Mouse (Mus musculus) 416B (cell line): ENCODE measurements around the gene Slc25a26.

Experiments used
- DNase-seq: peaks from one replicate; pipeline ENCODE4 v3.0.0; 2011; ENCODE audit warnings: low read depth

Slc25a26 gene

DNA sequence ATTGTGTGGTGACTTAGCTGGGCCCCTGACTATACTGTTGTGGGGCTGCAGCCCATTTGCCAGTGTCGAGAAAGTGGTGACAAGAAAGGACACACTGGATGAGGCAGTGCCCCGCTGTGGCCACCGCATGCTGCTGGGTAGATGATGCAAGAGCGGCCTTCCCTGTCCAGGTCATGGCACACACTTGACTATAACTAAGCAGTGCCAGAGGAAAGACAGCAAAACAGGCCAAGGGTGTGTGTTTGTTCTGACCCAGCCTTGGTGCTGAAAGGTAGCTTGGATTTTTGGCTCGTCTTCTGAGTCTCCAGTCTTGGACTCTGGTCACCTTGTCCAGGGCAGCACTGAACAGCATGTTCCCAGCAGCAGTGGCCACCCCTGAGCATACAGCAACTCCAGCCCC, 101.0 kb downstream of the Slc25a26 start:
- no peak for DNase-seq

DNA sequence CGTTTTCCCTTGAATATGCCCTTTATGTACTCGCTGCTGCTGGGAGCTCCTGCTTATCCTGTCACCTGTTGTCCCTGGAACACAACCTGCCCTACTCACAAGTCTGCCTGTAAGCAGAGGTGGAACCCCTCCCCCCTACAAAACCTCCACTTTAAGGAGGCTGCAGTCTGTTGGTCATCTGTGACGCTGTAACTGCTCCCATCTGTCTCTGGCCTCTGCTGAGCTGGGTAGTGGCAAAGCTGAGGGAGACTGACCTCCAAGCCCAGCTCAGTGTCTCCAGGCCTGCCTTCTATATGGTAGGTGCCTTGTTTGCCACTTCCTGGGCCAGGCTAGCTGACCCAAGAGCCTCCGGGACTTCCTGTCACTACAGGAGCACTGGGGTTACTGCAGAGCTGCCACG, 101.7 kb downstream of the Slc25a26 start:
- DNase-seq = no peak

DNA sequence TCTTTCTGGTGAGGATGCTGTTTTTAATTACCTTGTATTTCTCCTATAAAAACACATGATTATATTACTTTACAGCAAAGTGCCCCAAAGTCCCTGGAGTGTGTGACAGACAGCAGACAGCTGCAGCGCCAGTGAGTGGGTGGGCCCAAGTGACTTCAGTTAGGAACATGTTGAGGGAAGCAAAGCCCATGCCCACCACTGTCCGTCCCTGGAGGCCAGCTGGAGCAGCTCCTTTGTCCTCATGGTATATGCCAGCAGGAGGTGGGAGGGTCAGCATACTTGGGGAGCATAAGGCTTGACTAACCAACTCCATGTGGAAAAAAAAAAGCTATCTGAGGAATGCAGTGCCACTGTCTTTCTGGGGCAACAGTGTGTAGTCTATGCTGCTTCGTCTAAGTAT, 103.9 kb downstream of the Slc25a26 start:
- no peak for DNase-seq

GRCm38 (mm10) chr6:94604546-94604945, 104.4 kb downstream of the Slc25a26 start:
- DNase-seq = no peak

DNA sequence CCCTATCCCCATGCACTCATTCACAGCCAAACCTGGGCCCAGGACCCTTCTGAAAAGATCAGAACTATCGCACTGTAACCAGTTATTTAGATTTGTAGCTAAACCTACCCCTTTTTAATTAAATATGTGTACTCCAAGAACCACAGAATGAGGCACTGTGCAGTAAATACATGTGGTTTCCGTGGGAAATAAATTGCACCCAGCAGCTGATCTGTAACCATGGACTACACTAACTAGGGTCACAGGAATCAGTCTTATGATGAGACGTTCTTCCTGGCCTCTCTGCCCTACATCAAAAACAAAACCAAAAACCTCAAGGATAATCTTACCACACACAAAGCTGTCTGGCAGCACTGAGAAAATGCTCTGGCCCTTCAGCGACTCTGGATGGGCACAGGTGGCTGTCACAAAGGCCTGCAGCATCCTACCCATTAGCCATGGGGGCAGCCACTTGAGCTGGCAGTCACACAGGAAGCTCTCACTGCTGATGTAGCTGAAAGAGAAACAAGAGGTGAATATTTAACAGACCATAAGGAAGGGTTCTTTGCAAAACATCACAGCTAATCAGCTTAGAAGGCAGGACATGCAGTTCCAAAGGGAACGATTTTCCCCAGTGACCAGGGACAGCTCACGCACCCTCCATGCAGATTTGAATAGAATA, 113.2 kb downstream of the Slc25a26 start:
- no peak for DNase-seq

GRCm38 (mm10) chr6:94614346-94614745, 114.2 kb downstream of the Slc25a26 start:
- DNase-seq = no peak

DNA sequence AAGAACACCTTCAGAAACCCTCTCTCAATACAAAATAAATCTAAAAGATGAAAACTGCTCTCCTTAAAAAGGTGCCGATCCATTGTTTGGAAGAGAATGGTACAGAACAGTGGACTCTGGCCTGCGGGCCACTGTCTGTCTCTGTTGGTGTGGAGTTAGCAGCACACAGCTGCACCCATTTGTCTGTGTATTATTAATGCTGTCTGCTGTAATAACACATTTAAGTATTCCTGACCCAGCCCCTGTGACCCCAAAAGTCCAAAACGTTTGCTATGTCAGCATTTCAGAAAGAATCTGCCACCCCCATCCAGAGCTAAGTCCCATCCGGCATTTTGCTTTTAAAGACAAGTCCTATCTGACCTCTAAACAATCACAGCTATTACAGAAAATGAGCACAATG, 115.8 kb downstream of the Slc25a26 start:
- DNase-seq = no peak

- no peak for DNase-seq
Observed at GRCm38 (mm10) chr6:94618671-94619070, 118.5 kb downstream of the Slc25a26 start.

DNA sequence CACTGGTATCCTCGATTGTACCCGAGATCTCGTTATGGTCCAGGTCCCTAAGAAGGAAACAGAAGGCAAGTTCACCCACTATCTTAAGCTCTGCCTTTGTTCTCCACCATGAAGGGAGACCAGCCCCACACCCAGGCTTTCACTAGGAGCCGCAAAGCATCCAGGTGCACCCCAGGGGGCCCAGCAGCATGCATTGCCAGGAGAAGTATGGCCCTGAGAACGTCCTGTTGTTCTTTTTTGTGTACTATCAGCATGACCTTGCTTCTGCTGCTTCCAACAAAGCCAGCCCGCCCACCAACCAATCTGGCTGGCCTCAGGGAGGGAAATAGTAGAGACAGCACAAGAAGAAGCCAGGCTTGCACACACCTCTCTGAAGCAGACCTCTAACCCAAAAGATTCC, 120.2 kb downstream of the Slc25a26 start:
- no peak for DNase-seq

- no peak for DNase-seq
Observed at GRCm38 (mm10) chr6:94620801-94621301, 120.7 kb downstream of the Slc25a26 start.

DNA sequence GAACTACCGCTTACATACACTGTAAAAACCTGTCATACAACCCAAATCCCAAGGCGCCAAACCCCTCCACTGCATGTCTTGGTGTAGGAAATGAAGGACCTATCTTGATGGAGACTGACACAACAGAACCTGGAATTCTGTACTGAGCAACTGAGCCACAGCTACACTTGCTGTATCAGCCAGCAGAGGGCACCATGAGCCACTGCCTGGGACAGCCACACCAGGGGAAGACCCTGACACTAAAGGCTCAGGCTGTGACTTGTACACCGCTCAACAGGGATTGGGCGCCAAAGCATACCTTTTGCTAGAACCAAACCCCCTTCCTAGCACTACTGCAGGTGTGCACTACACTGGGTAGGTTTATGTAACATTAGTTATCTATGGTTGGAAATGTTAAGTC, 122.9 kb downstream of the Slc25a26 start:
- DNase-seq = peak; percentile 23

DNA sequence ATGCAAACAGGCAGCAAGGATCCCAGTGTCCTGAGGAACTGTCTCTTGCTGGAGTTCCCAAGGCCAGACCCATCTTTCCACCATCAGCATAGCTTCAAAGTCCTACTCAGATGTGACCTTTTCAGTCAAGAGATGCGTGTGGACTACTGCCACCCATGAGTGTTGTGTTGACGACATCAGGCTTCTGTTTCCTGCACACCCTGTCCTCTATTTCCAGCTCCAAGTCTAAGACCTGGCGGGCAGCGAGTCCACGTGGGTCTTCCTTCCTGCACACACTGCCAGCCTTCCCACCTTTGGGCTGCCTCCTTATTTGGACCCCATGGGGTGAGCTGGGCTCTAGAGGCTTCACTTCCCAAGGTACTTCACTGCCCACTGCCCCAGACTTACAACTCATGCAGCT, 124.4 kb downstream of the Slc25a26 start:
- DNase-seq = no peak

DNA sequence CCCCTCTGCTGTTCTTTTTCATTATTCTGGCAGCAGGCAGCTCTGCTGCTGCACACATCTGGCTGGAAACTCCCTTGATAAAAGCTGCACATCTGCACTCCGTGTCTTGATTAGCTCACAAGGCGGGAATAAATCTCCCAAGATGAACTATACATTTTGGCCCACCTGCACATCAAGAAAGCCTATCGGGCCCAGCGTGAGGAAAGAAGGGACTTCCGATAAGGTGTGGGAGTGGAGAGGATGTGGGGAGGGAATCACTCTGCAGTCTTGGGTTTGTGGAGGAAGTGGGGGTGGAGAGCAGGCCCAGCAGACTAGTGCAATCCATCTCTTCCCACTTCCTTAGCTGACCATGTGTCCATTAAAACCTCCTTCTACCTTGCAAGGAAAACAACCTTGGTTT, 125.8 kb downstream of the Slc25a26 start:
- no peak for DNase-seq

- DNase-seq = no peak
Observed at GRCm38 (mm10) chr6:94626807-94627206, 126.7 kb downstream of the Slc25a26 start.

GRCm38 (mm10) chr6:94627714-94628595, 127.8 kb downstream of the Slc25a26 start:
- DNase-seq = no peak

DNA sequence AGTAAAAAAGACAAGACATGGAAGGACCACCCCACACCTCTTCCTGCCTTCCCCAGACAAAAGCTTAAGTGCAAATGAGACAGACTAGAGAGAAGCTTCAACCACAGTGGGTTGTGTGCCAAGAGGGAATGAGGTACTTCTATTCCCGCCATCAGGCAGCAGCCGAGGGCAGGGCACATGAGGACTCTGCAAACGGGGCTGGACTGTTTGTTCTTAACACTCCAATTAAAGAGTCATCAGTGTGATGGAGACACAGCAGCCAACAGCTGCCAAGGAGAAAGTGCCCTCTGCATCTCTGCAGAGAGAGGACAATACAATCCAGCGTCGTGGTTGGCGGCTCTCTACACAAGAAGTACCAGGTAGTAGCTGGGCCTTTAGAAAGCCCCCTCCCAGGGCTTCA, 128.7 kb downstream of the Slc25a26 start:
- DNase-seq = no peak

DNA sequence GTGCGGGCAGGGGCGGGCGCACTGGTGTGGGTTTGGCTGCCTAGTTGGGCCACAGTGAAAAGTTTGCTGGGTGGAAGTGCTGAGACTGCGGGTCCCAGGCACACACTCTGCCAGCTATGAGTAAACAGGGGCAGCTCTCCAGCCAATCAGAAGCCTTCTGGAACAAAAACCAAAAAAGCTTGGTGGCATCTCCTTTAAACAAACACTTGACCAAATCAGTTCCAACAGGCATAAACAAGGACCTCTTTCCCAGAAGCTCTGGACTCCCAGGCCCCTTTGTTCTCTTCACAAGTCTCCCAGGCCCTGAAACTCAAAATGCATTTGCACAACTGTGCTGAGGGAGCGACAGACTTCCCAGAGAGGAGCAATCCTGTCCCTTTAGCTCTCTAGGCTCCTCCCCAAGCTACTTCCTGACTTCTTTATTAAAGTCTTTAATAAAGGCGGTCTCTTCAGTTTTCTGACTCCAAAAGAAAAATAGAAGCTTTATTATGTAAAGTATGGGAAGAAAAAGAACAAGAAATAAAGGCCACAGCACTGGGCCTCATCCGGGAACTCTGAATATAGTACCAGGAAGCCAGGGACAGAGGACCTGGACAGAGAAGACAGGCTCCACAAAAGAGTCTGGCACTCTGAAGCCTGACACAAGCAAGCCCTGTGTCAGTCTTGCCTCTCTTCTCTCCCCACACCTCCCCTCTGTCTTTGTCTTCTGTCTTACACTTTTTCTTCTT, 131.1 kb downstream of the Slc25a26 start:
- DNase-seq = no peak

GRCm38 (mm10) chr6:94631779-94632082, 131.6 kb downstream of the Slc25a26 start:
- no peak for DNase-seq

DNA sequence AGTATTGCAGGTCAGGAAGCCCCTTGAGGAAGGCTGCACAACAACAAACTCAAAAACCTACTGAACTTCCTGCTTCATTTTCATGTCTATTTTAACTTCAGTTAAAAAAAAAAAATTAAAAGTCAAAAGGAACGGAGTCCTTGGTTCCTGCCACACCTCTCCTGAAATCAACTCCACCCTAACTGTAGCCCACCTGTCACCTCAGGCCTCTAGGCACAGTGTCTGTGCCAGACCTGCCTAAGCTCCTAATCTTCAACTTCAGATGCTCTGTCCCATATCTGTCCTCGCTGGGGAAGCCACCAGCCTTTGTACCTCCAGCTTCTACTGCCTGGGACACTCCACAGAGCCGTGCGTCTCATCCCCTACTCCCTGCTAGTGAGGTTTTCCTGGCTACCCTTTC, 134.1 kb downstream of the Slc25a26 start:
- DNase-seq = no peak

- DNase-seq = no peak
Observed at GRCm38 (mm10) chr6:94634710-94635109, 134.6 kb downstream of the Slc25a26 start.

DNA sequence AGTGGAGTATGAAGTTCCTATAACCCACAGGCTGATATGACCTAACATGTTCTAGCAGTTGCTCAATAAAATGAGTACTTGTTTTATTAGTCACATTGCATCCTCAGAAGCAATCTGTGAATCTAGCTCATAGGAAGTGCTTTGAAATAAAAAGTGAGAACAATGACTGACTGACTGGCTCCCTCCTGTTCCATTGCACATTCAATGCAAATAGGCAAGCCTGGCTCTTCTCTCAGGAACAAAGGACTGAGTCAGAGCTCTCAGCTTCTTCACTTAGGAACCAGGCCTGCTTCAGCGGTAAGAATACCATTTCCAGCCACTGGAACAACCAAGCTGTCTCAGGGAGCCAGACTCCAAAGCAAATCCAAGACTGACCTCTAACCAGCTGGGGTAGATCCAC, 135.2 kb downstream of the Slc25a26 start:
- DNase-seq = no peak

- DNase-seq = no peak
Observed at GRCm38 (mm10) chr6:94637024-94637434, 136.9 kb downstream of the Slc25a26 start.

DNA sequence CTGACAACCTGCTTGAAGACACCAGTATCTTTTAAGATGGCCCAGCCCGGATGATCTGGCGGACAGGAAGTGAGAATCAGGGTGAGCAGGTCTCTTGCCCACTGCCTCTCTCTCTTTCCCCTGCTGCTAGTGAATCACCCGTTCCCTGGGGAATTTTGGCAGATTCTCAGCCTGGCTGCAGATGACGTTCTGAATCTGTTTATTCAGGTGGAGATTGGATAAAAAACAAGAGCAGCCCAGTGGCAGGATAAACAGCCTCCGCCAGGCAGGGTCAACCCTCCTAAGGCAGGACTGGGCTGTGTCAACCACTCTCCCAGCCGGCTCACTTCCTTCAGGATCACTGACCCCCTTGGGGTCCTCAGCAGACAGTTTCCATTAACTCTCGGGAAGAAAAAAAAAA, 140.2 kb downstream of the Slc25a26 start:
- no peak for DNase-seq
